Mouse (Mus musculus) thymus, adult 2 months (tissue): ENCODE data around the gene Tmem131l.

Experiments used
- CTCF ChIP-seq: fragments of 200-500 bp; IDR thresholded peaks from 2 replicates; pipeline ENCODE4 v1.5.1; 2012; ENCODE audit warnings: mild to moderate bottlenecking, control low read depth, low read length, moderate library complexity, borderline replicate concordance; ENCODE audit not compliant: control insufficient read depth, poor library complexity, insufficient read depth; ENCODE audit errors: extremely low read depth
- POLR2A ChIP-seq: fragments of 200-500 bp; IDR thresholded peaks from 2 replicates; pipeline ENCODE4 v1.6.1; 2012; ENCODE audit warnings: mild to moderate bottlenecking, low read length, control low read depth, moderate library complexity; ENCODE audit not compliant: control insufficient read depth, poor library complexity, insufficient read depth; ENCODE audit errors: extremely low read depth

- TF ChIP-seq CTCF (no peak), POLR2A (no peak)
Measured at GRCm38 (mm10) chr3:83895811-83896210, 144.2 kb downstream of the Tmem131l start.
